Mouse (Mus musculus): ENCODE measurements around the gene Rgs1.

Gene Rgs1

GRCm38 (mm10) chr1:144197684-144198083 lies 51.4 kb downstream of the Rgs1 start:
- no peak for DNase-seq (ENCODE audit: low spot score in 2 of 2)
